Mouse (Mus musculus) liver, postnatal 0 days (tissue): ENCODE measurements at regions not wholly inside any gene's neighbourhood (a gene's known extent, or its start where the extent isn't known, plus 50 kb on each side); places are given as distances from the start of the nearest gene placed in this dataset.

Experiments used
- CTCF ChIP-seq: sonication (generic); IDR thresholded peaks from 2 replicates; pipeline ENCODE4 v1.5.1; 2016; ENCODE audit warnings: antibody characterized with exemption, low read depth
- EP300 ChIP-seq: IDR thresholded peaks from 2 replicates; pipeline ENCODE4 v1.6.1; 2016; ENCODE audit warnings: antibody characterized with exemption, low read depth, mild to moderate bottlenecking

DNA sequence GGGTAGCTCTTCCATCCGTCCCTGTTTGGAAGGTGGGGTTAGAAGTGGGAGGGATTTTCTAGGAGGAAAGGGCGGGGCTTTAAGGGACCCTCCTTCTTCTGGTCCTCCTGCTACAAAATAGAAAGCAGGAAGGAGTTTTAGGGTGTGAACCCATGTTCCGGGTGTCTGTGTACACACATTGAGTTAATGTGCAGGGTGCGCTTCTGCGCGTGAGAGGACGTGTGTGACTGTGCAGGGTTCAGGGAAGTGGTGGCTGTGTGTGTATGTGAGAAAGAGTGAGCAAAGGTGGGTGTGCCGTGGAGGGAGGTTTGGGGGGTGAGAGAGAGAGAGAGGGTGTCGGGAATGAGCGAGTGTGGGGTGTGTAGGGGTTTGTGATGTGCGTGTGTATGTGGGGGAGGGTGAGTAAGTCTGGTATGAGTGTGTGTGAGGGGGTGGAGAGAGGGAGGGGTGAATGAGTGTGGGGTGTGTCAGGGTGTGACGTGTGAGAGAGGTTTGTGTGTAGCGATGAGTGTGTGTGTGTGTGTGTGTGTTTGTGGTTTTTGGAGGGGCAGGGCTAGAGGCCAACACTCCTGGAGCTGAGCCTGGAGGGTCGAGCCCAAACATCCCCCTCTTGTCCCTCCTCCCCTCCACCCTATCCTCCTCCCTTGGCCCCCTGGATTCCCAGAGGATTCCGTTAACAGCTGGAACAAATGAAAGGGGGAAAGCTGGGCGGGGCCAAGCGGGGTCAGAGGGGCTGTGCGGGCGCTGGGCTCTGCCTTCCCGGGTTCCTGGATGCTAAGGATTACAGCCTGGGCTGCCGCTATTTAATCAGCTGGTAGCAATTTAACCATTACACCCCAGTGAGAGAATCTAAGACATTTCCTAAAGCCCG, 95.3 kb upstream of the Med13l start:
- TF ChIP-seq CTCF (no peak), EP300 (no peak)
